Mouse (Mus musculus): ENCODE measurements around the gene Lmbr1.

The Lmbr1 gene

DNA sequence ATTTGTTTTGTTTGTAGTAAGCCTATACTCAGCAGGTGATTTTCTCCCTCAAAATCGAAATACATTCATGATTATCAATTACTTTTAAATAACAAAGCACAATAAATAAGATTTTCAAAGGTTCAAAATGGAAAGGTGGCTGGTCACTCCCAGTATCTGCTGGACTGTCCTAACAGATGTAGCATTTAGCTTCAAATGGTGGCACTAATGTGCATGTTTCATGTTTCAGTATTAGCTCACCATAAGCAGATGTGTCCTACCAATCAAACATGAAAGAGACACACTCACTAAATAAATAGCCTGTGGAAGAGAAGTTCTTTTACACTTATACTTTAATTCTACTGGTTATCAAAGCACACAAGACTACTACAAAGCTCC is 126.7 kb downstream of the Lmbr1 start:
- no peak for DNase-seq

DNA sequence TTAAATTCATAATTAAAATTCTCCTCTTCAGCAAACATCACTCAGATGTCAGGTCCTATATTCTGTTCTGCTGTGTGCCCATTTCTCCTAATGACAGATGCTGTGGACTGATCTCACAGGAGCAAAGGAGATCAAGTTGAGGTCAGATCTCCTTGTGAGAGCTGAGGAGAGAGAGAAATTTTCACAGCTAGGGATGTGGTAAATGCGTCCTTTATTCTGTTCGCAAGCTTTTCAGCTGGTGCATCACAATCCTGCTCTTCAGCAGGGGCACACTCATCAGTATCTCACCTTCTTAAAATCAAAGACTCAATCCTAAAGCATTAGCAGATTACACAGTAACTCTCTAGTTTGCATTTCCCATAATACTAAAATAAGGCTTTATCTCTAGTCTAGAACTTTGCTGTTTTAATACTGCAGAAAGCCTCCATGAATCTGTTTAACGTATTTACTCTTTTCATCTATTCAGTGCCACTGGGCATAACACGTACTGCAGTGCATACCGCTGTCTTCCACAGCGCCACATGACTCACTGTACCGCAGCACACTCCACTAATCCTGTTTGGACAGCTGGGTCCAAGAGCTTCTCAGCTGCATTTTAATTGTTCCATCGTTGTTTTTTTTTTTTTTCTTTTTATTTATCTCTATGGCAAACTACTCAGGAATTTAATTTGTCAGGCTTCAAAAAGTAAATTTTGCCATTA is 127.2 kb downstream of the Lmbr1 start:
- no peak for DNase-seq

DNA sequence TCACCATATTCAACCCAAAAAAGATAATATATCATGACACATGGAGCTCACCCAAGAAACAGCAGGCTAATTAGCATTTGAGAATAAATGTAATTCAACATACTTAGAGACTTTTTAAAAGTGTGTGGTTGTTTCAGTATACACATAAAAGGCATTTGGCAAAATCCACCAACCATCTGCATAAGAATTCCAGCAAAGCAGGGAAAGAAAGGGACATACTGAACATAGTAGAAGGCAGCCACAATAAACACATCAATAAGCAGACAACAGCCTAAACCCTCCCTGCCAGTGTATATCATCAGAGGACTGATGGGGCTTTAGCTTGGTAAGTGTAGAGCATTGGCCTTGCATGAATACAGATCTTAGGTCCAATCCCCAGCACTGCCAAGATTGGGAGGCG is 133.4 kb downstream of the Lmbr1 start:
- no peak for DNase-seq

DNA sequence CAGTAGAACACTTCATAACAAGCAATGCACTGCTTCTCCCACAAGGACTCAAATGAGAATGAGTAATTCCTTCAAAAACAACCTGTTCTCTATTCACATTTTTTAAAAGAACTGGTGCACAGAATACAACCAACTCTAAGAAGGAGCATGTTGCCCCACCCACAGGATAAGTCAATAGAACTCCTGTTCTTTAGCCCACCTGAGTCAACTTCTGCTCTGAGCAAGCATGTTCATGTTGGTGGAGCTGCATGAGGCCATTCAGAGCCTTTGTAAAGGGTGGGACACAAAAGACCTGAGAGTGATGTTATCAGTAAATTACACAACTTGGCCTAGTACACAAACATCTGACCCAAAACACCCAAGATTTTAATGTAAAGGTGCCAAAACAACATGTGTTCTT is 139.8 kb downstream of the Lmbr1 start:
- DNase-seq = no peak

DNA sequence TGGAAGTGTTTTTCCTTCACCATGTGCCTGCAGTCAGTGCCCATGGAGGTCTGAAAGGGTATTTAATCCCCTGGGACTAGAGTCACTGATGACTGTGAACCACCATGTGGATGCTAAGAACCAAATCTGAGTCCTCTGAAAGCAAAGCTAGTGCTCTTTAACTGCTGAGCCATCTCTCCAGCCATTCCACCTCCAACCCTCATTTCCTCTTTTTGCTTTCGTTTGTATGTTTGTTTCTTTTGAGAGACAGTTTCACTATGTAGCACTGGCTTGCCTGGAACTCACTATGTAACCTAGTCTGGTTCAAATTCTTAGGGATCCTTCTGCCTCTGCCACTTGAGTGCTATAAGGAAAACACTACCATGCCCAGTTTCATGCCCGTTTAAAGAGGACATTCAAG is 147.7 kb downstream of the Lmbr1 start:
- no peak for DNase-seq

DNA sequence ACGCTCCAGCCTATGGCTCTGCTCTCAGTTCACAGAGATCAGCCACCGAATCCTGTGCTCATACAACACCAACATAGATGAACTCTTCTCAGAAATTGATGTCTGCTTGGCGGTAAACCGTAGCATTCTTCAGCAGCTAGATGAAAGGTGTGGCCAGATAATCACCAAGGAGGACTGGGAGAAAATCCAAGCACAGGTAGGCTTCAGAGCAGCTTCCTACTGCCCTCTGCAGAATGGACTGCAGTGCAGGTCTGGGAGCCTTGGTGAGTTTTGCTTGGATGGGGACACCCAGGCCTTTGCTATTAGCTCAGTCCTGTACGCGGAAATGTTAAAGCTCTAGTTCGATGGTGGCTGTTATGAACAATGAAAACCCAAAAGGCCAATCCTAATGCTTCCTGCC is 154.1 kb downstream of the Lmbr1 start:
- no peak for DNase-seq

DNA sequence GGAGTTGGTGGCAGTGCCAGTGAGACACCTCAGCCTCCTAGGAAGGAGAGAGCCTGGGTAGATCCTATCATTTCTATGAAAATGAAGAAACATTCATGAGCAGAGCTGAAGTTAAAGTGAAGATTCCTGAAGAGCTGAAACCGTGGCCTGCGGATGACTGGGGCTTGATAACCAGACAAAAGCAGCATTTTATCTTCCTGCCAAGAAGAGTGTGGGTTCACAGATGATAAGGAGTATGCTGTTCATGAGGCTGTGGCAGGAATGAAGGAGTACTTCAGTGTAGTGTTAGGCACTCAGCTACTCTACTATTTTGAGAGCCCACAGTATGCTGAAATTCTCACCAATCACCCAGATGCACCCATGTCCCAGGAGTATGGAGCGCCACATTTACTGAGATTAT is 160.2 kb downstream of the Lmbr1 start:
- DNase-seq = no peak

DNA sequence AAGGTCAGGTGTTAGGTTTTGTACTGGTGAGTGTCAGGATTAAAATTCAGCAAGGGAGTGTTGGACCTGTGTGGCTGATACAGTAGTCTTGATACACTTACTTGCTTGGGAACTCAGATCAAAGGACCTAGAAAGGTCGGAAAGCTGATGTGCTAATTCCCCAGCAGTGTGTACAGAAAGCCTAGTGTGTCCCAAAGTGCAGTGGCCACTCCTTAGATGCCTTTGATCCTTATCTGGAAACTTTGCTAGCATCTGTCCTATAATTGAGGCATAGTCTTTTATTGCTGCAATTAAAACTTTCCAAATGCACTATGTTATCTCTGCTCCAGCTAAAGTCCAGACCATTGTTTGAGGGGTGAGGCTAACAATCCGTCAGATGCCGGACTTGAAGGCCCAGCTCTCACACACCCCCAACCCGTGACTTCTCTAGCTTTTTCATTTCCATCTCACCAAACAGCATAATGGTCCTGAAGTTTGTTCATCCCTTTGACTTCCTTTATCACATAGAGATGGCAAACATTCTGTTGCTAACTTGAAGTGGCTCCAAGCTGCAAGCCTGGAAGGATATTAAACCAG is 166.1 kb downstream of the Lmbr1 start:
- no peak for DNase-seq

DNA sequence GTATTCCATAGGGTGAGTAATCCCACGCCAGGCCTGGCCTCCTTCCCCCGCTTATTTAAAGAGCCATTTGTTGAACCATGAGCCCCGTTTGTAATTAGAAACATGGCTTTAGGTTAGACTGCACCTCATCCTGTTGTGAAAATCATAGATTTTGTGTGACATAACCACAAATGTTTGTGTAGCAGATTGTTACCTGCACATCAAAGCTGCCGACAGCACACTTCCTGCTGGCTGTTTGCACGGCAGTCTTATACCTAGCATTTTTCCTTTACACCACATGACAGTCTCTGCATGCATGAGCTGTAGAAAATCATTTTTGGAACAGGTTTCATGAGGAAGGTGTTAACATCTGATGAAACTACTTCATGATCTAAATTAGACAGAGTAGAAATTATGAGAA is 172.5 kb downstream of the Lmbr1 start:
- DNase-seq = no peak

DNA sequence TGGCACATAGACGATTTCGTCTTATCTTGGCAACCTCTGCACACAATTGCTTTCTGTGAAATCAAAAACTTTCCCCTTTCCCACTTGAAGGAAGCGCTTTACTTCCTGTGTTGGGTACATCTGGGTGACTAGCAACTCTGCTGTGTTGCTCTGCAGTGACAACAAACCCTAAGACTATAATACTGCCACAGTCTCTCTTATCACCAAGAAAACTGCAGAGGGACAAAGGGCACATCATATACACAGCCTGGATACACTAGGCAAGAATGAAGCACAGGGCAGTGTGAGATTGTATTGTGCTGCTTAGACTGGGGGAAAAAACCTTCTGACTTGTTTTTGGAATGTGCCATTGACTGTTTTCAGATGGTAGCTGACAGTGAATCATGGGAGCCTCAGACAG is 178.3 kb downstream of the Lmbr1 start:
- no peak for DNase-seq

DNA sequence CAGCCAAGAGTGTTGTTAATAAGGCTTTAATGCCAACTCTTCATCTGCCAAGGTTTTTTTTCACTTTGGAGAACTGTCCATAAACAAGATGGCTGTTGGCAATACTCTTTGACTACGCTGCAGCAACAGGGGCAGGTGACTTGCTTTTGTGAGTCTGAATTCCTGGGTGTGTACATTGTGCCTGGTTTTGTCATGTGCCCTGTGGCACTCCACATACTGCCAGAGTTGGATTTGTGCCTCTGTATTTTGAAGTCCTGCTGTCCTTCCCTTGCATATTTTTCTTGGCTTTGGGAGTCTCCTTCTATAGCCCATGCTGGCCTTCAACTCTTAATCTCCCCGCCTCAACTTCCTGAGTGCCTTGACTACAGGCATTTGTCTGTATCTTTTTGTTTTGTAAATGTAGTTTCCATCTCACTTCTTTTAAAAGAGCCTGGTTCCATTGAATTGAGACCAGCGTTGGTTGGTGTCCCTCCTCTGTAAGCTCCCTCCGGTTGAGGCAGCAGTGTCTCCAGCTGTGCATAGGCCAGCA is 179.2 kb downstream of the Lmbr1 start:
- no peak for DNase-seq

DNA sequence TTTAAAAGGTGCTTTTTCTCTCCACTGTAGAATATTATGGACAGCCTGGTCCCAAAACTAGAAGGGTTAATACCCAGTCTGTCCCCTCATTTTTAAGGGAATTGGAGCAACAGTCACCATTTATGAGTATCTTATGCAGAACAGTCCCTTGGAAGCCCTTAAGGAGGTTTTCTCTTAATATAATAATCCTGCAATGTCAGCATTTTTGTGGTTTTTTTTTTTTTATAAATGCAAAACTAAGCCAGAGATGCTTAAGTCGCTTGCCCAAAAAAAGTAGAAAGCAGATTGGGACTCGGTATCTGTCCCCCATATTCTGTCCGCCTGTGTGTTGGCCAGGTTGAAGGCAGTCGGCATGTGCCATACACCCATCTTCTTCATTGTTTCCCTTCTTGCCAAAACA is 181.0 kb downstream of the Lmbr1 start:
- DNase-seq = peak; percentile 5

DNA sequence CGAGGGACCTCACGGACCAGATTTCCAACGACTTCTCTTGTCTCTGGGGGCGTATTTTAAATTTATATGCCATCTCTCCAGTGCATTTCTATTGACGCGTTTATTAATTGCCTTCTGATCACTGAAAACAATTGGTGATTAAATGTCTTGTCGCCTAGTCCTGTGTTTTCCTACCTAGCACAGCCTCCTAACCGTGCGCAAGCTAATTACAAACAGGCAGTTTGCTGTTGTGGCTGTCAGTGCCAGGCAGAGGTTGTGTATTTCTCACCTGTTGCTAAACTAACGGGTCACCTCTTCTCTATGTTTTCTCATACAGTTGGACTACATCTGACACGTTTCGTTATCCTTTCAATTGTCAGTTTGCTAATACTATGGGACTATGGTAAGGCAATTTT is 181.9 kb downstream of the Lmbr1 start:
- DNase-seq = no peak

DNA sequence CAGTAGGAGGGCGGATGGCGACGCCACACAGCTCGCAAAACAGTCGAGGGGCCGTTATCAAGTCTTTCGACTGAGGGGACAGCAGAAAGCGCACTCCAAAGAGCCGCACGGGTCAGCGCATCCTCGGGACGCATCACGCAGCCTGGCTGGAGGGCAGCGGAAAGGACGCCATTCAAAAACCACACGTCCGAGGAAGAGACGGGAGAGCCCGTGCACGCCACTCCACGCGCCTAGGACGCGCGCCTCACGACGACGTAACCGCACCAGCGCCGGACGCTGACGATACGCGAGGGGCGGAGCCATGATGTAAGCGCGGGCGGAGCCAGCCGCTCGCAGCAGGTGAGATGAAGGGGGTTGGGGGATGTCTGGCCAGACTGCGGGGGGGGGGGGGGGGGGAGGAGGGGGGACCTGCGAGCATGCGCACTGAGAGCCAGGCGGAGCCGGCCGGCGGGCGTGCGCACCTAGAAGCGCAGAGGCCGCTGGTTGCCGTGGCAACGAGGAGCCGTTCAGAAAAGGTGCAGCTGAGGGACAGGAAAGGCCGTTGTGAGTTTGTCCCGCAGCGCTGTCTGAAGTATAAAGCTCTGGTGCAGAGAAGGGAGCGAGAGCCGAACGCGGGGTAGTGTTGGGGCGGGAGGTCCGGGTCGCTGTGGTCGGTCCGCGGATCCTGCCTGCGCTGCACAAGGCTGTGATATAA is 182.5 kb downstream of the Lmbr1 start, which contains the start of gene Rnf32:
Gene Rnf32 (plus strand): TSS at position 423 of the 694 bp plus-strand sequence.
- peak; percentile 89 for DNase-seq

DNA sequence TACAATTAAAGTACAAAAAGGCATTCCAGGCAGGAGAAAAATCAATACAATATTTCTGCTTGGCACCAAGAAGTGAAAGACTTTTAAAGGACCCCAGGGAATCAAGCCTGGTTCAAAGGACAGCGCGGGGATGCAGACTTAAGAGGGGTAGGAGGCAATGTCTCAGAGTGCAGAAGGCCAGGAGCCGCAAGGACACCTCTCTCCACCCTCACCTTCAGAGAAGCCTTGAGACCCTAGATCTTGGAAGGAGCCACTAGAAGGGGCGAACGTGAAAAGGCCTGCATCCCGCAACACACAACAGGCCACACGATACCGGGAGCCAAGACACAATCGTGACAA is 183.0 kb downstream of the Lmbr1 start:
- DNase-seq = no peak

DNA sequence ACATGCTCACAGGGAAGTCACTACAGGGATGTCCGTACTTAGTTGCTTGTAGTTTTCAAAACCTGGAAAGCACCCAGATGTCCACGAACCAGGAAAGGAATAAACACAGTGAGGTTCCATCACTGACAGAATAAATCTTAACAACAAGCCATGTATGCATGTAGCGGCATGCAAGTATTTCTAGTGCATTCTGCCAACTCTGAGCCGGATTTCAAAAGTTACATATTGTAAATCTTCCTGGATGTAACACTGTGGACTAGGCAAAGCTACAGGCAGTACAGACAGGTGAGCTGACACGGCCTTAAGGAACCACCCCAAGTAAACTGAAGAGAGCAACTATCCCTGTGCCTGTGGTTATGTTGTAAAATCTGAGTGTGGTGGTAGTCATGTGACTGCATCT is 191.4 kb downstream of the Lmbr1 start:
- no peak for DNase-seq
